ENCODE assay signal across 7 mouse cellular contexts in genomic region chr10:18526184-18526850, GRCm38 (mm10). TPM values are rescaled to one million over a fixed set of nuclear protein-coding genes. Genes with fewer than 3 reads are reported as not detected.
DNase-seq lines count a peak whose midpoint lies in the region; ATAC-seq and TF ChIP-seq lines count a peak whose summit lies in the region.

No protein-coding gene starts in this region.

- peak; percentile 14; the same call in 1 of the 2 replicates for ATAC-seq in heart, embryonic 13.5 days (ENCODE audit: extremely low read depth, insufficient number of reproducible peaks, low FRiP score, low TSS enrichment)
- ATAC-seq in neural tube, embryonic 13.5 days (ENCODE audit: low read depth), result peak; percentile 28; the same call in 1 of the 2 replicates

- 65% methylated on average over 22 of the region's 22 CpGs for WGBS in heart, embryonic 13.5 days
- 84% methylated on average over 22 of the region's 22 CpGs for WGBS in neural tube, embryonic 13.5 days

- H3K27ac ChIP-seq in cortical plate, adult 2 months (ENCODE audit: insufficient read depth, low read length), result peak overlapping the region; percentile 36; the same call in 1 of the 2 replicates
- H3K27ac ChIP-seq in heart, embryonic 13.5 days (replicated peaks), result no peak overlapping the region
- H3K27ac ChIP-seq in neural tube, embryonic 13.5 days (replicated peaks), result peak overlapping the region; percentile 56

- peaks cover 3% of the 10 kb centered on the region; the same call in 1 of the 2 replicates for H3K4me1 ChIP-seq in cortical plate, adult 2 months (ENCODE audit: control insufficient read depth, insufficient read depth, low read length)
- peaks cover 33% of the 10 kb centered on the region for H3K4me1 ChIP-seq in heart, embryonic 13.5 days
- peaks cover 35% of the 10 kb centered on the region for H3K4me1 ChIP-seq in neural tube, embryonic 13.5 days (replicated peaks)

- H3K36me3 ChIP-seq in heart, embryonic 13.5 days, result peaks cover 54% of the 10 kb centered on the region
- peaks cover 53% of the 10 kb centered on the region for H3K36me3 ChIP-seq in neural tube, embryonic 13.5 days

- H3K4me3 ChIP-seq in cortical plate, adult 2 months (ENCODE audit: insufficient read depth, low read length), result peak overlapping the region; percentile 25
- no peak overlapping the region for H3K4me3 ChIP-seq in heart, embryonic 13.5 days
- H3K4me3 ChIP-seq in neural tube, embryonic 13.5 days, result no peak overlapping the region

- H3K9me3 ChIP-seq in heart, embryonic 13.5 days, result no peaks in the 10 kb centered on the region
- no peaks in the 10 kb centered on the region for H3K9me3 ChIP-seq in neural tube, embryonic 13.5 days

- peak; percentile 82 for DNase-seq in cerebellum, adult 11-12 months
- peak; percentile 54 to 61 for DNase-seq in kidney, postnatal 4 days
- DNase-seq in urinary bladder, postnatal 4 days (ENCODE audit: low spot score in 2 of 2), result no peak
- no peak for DNase-seq in ovary, postnatal 14 days (ENCODE audit: low spot score)

- no peak overlapping the region for H3K4me2 ChIP-seq in heart, embryonic 13.5 days
- H3K4me2 ChIP-seq in neural tube, embryonic 13.5 days, result no peak overlapping the region

- TF ChIP-seq POLR2A in cortical plate, adult 2 months (IDR thresholded peaks at IDR 0.05; ENCODE audit: extremely low read depth, insufficient read depth, low read length), result no peak

- TF ChIP-seq CTCF in cortical plate, adult 2 months (IDR thresholded peaks at IDR 0.05; ENCODE audit: extremely low read depth, insufficient read depth, low read length), result no peak

- peak overlapping the region; percentile 17; the same call in 1 of the 2 replicates for H3K9ac ChIP-seq in heart, embryonic 13.5 days
- no peak overlapping the region for H3K9ac ChIP-seq in neural tube, embryonic 13.5 days

- no peaks in the 10 kb centered on the region for H3K27me3 ChIP-seq in heart, embryonic 13.5 days (replicated peaks)
- H3K27me3 ChIP-seq in neural tube, embryonic 13.5 days, result no peaks in the 10 kb centered on the region

RNA-seq across cellular contexts. Expression of gene Hebp2, which starts 19.6 kb away (rescaled TPM):
- 2.8 and 3.4 TPM in 2 replicates for polyA plus RNA-seq in cortical plate, adult 2 months (2012; rRNA removed)
- polyA plus RNA-seq in heart, embryonic 13.5 days (2015; fragmentation: Nextera tagmentation; extraction: Ambion mirVana), result 13.5 and 16.2 TPM in 2 replicates
- polyA plus RNA-seq in neural tube, embryonic 13.5 days (2015; fragmentation: Nextera tagmentation; extraction: Ambion mirVana), result 14.7 and 15.2 TPM in 2 replicates

Comparison
In these comparisons a context has a peak if more than half of its experiments do, and no peak if none do; other contexts are left out.
1. DNase-seq: peak in cerebellum, adult 11-12 months (single experiment) and kidney, postnatal 4 days (2 of 2); none in urinary bladder, postnatal 4 days (0 of 2) and ovary, postnatal 14 days (single experiment).